Mouse (Mus musculus) 3T3-L1 (cell line): Measurements from ENCODE around the gene Eno3.

Source experiments
- DNase-seq: peaks from one replicate; pipeline ENCODE4 v3.0.0-alpha.2; 2015; ENCODE audit warnings: low read depth, low spot score

Eno3 gene

DNA sequence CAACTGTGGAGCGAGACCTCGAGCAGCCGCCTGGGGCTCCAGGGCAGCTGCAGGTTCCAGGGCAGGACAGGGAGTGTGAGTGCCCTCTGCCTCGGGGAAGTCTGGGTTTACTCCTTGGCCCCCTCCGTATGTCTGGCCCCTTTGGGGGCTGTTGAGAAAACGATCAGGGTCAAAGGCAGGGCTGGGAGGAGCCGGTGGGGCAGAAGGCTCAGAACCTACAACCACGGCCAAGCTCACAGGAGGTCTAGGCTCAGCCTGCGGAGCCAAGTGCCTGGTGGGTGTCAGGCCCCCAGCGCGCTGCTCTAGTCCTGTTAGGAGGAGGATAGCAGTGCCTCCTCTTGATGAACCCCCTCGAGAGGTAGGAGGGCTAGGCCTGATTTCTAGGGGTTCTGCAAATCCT lies 24.2 kb downstream of the Eno3 start:
- DNase-seq, result no peak

DNA sequence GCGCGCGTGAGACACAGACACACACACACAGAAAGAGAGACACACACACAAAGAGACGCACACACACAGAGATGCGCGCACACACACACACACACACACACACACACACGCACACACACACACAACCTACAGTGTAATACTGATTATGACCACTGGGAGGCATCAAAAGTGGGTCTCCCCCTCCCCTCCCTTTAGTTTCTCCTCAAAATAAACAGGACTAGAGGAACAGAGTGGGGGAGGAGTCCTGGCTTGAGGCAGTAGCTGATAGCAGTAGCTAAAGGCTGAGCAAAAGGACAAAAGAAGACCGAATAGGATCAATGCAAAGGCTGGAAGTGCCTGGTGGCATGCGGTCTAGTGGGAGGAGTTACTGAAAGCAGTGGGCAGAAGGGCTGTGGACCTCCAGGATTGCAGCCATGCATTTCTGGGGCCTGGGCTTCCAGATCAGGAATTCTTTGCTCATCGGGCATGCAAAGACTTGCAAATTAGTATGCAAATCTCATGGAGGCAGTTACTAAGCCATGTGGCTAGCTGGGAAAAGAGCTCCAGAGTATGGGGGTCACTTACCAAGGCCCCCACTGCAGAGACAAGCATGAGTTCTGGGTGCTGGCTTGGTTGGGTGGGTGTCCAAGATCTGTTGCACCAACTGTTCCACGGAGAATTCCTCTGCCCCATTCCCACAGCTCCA lies 25.0 kb downstream of the Eno3 start:
- peak; percentile 48 for DNase-seq

DNA sequence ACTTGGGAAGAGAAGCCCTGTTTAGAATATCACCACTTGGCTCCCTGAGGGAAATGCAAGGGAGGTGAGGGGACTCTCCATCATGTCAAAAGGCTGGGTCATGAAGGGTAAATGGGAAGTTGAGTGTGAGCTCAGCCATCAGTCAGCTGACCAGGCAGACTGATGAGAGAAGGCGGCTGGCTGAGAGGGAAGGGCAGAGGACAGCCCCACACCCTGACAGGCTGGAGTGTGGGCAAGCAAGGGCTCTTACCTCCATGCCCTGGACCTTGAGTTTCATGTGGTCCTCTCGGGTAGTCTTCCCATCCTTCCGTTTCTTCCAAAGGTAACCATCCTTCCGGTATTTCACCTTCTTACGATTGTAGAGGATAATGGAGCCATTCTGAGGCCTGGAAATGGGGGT lies 26.6 kb downstream of the Eno3 start:
- DNase-seq, result no peak

DNA sequence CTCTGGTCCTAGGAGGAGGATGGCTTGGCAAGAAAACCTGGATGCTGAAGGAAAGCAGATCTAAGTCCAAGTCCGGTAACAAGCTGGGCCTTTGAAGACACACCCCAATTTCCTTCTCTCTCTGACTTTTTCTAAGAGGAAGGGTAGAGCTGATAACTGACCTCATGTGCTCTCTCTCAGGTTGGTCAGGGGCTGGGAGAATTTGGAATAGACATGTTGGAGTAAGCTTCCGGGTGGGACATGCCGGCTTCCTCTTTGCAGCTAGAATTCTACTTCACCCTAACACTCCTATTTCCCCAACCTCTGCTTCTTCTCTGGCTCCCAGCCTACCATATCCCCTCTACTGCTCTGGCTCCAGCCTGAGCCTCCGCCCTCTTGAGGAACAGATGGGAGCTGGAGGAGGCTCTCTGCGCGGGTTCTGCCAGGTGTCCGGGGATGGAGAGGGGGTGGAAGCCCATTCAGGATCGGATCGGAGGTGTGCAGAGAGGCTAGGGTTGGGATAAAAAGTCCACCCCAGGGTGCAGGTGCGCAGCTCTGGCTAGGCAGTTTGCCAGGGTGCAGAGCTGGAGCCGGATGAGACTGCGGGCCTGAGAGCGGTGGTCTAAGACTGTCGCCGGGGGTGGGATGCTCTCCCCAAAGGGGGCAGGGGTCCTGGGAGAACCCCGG lies 30.0 kb downstream of the Eno3 start:
- peak; percentile 25 for DNase-seq

DNA sequence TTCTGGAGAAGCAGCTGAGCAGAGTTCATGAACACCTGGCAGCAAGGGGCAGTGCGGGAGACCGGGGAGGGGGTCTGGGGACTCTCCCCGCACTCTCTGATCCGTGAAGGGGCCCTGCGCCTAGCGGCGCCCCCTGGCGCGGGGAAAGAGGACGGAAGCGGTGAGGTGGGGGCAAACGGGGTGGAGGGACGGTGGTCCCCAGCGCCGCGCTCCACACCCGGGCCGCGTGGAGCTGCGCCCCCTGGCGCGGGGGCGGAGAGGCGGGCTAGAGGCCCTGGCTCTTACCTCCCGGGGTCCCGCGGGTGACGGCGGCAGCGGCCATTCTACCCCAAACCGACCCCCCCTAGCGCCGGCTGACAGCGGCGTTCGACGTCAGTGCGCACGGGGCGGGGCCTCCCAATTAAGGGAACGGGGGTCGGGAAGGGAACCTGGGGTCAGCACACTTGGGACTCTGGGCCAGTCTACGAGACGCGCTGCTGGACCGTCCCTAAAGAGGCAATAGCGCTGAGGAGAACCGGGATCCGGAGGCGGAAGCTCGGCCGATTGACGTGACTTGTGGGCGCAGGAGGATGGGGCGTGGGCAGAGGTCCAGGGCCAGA lies 30.7 kb downstream of the Eno3 start, which contains the start of gene Camta2:
Gene Camta2, minus strand, starts transcription at position 505 of the 599 bp plus-strand sequence.
- peak; percentile 73 for DNase-seq

DNA sequence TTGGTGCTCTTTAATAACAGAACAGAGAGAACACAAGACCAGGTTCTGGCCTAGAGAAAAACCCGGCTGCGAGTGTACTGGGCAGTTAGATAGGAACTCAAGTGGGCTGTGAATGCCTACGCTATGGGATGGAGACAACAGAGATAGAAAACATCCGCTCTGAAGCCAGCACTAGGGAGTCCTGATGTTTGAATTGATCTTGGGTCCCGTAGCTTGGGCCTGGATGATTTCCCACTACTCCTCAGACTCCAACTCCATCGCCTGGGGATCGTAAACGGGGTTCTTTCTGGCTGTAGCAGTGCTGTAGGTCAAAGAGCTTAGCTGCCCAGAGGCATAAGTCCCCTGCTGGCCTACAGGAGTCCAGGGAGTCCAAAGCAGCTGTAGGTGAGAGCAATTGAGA lies 31.4 kb downstream of the Eno3 start:
- DNase-seq, result no peak

DNA sequence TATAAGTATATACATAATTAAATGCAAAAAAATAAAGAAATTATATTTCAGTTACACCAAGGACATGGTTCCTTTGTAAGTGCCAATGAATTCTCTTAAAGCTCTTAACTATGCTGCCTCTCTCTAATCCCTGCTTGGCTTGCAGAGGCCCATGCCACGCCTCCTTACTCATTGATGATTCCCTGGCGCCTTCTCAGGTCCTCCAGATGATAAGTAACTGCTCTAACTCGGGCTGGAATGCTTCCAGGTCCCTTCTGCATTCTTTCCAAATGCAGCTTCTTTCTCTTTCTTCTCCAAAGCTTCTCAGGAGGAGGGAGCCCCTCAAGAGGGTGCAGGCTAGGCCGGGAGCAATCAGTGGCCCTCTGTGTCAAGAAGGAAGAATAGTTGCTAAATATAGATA lies 32.6 kb downstream of the Eno3 start:
- DNase-seq, result peak; percentile 47

DNA sequence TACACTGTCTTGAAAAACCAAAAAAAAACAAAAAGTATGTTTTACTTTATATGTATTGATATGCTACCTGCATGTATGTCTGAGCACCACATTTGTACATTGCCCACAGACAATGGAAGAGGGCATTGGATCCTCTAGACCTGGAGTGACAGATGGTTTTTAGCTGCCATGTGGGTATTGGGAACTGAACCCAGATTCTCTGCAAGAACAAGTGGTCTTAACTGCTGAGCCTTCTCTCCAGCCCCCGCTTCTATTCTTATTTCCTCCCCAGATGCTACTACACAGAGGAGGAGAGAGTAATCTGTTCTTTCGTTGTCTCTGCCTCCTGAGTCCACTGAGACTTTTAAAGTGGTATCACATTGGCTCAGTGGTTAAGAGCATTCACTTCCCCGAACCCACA lies 36.5 kb downstream of the Eno3 start:
- DNase-seq, result no peak

DNA sequence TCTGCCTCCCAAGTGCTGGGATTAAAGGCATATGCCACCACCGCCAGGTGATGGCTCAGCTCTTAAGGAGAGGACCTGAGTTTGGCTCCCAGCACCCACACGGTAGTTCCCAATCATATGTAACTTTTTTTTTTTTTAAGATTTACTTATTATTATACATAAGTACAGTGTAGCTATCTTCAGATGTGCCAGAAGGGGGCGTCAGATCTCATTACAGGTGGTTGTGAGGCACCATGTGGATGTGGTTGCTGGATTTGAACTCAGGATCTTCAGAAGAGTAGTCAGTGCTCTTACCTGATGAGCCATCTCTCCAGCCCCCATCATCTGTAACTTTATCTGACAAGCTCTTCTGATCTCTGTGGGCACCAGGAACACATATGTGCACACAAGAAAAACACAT lies 40.4 kb downstream of the Eno3 start:
- peak; percentile 34 for DNase-seq

DNA sequence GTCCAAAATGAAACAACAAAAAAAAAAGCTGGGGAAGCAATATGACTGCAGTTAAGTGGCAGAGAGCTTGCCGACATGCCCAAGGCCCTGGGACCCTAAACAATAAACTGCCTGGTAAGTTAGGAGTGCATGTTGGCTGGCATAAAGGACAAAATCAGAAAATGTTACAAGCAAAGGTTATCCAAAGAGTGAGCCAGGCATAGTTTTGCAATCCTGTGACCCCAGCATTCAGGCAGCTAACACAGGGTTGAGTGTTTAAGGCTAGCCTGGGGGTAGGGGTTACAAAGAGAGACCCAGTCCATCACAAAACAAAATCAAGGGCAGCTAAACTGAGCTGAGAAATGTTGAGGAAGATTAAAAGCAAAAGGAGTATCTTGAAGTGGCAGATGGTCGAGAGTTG lies 42.0 kb downstream of the Eno3 start:
- DNase-seq, result no peak

DNA sequence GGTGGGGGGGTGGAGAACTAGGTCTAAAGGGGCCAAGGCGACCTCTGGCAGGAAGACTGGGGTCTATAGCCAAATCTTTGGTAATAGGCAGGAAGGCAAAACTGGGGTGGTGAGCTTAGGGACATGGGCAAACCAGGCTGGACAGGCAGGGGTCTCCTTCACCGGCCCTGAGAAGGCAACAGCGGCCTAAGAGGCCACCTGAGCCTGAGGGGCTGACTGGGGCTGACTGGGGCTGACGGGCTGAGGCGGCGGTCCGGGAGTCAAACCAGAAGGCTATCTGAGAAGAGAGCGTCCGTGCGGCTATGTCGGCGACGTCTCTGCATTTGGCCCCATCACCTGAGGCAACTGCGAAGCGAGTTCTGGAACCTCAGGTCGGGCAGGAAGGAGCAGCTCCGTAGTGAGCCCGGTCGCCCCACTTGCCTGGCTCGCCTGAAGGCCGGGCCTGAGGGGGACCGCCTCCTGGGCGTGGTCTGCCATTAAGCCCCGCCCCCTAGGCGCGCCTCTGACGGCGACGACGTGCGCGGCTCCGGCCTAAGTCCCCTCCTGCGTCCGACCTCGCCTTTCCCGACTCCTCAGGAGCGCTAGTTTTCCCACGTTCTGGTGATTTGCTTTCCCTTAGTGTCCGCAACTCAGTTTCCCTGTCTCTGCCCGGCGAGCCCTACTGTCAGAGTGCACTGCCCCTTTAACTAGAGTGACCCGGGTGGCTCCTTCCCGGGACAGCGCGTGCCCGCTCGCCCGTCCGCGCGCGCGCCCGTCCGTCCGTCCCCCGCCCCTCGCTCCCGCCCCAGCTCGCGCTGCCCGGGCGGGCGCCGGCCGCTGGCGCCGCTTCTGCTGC lies 42.9 kb downstream of the Eno3 start, which contains the start of the genes Inca1 and Kif1c:
Gene Inca1, minus strand, starts transcription at position 434 of the 835 bp plus-strand sequence.
Gene Kif1c, plus strand, starts transcription at position 827 of the 835 bp plus-strand sequence.
- DNase-seq, result peak; percentile 85

DNA sequence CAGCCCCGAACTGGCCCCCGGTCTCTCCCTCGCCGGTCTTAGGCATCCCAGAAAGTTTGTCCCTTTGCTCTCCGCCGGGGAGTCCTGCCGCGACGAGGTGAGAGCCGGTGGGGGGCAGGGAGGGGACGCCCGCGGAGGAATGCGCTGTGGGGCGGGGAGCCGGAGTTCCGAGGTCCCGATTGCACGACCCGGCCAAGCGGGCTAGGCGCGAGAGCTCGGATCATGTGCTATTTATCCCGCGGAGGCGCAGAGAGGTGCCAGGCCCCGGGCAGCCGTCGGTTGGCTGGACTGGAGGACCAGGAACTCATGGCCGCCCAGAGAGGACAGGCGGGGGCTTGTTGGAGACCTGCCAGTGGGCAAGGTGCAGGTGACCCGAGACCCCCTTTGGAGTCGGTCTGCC lies 43.6 kb downstream of the Eno3 start:
- peak; percentile 42 for DNase-seq

DNA sequence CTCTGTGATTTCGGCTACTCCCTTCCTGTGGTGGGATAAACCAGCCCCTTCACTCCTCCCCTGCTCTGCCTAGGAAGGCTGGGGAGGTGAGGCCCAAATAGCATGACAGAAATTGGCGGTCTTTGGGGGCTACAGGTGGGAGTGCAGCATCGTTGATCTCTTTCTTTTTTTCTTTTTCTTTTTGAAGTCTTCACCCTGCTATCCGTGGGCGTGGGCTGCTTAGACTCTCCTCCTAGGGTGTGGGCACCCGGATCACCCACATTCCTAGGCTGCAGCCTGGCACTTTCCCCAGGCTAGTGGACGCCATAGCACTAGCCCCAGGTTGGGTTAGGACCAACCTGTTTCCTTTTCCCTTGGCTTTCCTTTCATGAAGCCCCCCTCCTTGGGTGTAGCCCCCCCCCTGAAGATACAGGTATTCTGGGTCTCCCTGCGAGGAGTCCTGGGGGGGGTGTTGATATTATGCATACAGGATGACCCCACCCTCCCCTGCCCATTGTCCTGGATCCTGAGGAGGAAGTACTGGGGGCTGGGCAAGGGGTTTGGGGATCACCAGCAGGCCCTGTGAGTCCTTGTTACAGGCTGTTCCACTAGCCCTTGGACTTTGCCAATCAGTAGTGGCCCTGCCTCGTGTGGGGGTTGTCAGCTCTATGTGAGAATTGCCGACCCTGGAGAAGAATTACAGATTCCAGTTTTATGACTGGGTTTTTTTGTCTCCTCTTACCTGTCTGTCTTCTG lies 44.4 kb downstream of the Eno3 start:
- DNase-seq, result peak; percentile 23

DNA sequence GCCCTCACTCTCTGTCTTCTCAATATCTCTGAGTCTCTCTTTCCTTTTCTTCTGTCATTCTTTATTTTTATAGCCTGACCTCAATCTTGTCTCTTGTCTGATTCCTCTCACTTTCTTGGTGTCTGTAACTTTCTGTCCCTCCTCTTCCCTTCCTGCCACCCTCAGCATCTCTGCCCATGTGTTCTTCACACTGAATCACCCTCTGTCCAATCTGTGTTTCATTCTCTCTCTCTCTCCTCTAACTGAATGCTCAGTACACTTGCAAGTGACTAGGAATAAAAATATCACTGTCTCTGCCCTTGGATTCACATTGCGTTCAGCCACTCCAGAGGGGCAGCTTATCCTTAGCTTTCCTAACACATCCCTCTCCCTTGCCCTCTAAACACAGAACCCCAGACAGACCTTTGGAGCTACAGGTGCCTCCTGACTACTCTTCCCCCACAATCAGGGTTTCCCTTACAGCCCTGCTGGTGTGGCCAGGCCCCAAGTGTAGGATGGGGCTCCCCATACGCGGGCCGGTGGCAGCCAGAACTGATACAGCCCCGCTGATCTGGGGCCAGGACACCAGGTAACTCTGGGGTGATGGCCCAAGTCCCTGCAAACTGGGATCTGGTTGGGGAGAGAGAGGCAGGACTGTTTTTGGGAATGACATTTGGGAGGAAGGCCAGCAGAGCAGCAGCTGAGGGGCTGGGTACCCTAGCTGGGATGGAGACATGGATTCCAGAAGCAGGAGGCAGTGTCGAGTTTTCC lies 45.2 kb downstream of the Eno3 start:
- DNase-seq, result no peak

DNA sequence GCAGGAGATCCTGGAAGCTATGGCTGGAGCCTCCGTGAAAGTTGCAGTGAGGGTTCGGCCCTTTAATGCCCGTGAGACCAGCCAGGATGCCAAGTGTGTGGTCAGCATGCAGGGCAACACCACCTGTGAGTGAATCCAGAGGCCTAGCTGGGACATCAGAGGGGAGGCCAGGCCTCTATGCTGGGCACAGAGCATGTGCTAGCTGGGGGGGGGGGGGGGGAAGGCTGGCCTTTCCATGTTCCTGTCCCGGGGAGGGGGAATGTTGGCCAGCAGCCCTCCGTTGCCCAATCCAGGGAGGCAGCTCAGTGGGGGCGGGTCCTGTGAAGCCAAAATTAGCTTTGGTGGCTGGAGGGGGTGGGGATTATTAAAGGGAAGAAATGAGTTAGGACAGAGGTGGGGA lies 45.8 kb downstream of the Eno3 start:
- no peak for DNase-seq

DNA sequence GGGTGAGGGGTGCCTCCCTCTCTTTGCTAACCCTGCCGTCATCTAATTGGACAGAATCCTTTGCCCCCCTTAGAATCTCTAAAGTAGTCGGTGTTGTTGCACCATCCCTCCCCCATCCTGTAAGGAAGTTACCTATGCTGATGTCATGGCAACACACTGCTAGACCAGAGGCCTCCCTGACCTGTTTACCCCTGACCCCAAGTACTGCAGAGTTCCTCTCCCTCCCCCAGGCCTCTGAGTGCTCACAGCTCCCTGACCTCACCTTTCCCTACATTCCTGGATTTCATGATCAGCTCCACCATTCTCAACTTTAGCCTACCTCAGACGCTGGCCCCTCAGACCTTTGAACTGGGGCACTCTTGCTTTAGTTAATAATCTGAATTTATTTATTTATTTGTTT lies 49.1 kb downstream of the Eno3 start:
- no peak for DNase-seq

DNA sequence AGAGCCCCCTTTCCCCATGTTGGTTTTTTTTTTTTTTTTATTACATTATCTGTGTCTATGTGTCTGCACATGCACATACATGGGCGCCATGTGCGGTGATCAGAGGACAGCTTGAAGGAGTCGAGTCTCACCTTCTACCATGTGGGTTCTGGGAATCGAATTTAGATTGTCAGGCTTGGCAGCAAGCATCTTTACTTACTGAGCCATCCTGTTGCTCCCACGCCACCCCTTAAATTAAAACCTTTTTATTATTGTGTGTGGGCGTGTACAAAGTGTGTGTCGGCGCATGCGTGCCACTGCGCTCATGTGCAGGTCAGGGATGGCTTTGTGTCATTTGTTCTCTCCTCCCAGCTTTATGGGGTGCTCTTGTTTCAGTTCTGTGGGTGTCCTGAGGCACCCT lies 54.0 kb downstream of the Eno3 start:
- no peak for DNase-seq
